Mouse (Mus musculus) hindbrain, embryonic 11.5 days (tissue): ENCODE data around the gene Rnf24. TPM values are rescaled to one million over a fixed set of nuclear protein-coding genes. Genes with fewer than 3 reads are reported as not detected.
"Not testable (repeated sequence)": the region's sequence is repeated elsewhere in the genome, so short reads cannot be mapped to it uniquely, and the experiment has no call there.

ENCODE experiments used
- ATAC-seq: fragments of 200-750 bp; cut with Nextera tagmentation; 2 replicates; pipeline ENCODE4 v1.8.0; 2017; ENCODE audit warnings: mild to moderate bottlenecking, moderate TSS enrichment, moderate library complexity; ENCODE audit not compliant: low FRiP score
- DNase-seq: peaks from one replicate; pipeline ENCODE4 v3.0.0-alpha.2; 2015; ENCODE audit warnings: low spot score
- H3K27ac ChIP-seq: fragments of 300-500 bp; sonication (generic); 2 replicates; pipeline ENCODE4 v1.5.1; 2014; ENCODE audit warnings: mild to moderate bottlenecking, low read depth, low read length
- H3K27me3 ChIP-seq: fragments of 300-500 bp; sonication (generic); 2 replicates; pipeline ENCODE4 v1.6.1; 2014; ENCODE audit warnings: mild to moderate bottlenecking, low read length, moderate library complexity, mixed read lengths; ENCODE audit not compliant: control insufficient read depth, insufficient read depth
- H3K36me3 ChIP-seq: fragments of 300-500 bp; sonication (generic); 2 replicates; pipeline ENCODE4 v1.6.1; 2014; ENCODE audit warnings: mild to moderate bottlenecking, low read length, moderate library complexity, mixed read lengths; ENCODE audit not compliant: control insufficient read depth, insufficient read depth
- H3K4me1 ChIP-seq: fragments of 300-500 bp; sonication (generic); replicated peaks from 2 replicates; pipeline ENCODE4 v1.6.1; 2014; ENCODE audit warnings: low read length, mixed read lengths; ENCODE audit not compliant: control insufficient read depth, insufficient read depth
- H3K4me2 ChIP-seq: fragments of 300-500 bp; sonication (generic); replicated peaks from 2 replicates; pipeline ENCODE4 v1.6.1; 2014; ENCODE audit warnings: mild to moderate bottlenecking, low read depth, low read length
- H3K4me3 ChIP-seq: fragments of 300-500 bp; sonication (generic); 2 replicates; pipeline ENCODE4 v1.5.1; 2014; ENCODE audit warnings: low read depth, low read length
- H3K9ac ChIP-seq: fragments of 300-500 bp; sonication (generic); 2 replicates; pipeline ENCODE4 v1.6.1; 2014; ENCODE audit warnings: low read depth, low read length
- H3K9me3 ChIP-seq: fragments of 300-500 bp; sonication (generic); 2 replicates; pipeline ENCODE4 v1.6.1; 2016; ENCODE audit warnings: low read length; ENCODE audit not compliant: control insufficient read depth
- WGBS: fragments of 180-500 bp; shearing (Covaris S2); extraction: QIAGEN DNeasy Blood & Tissue Kit; methylation state at CpG from one replicate; pipeline ENCODE4 v1.1.7; 2014; 5-methylcytosine and 5-hydroxymethylcytosine counted together
- polyA plus RNA-seq: library from polyadenylated mRNA; unstranded; fragments of >200 nt; fragmentation: Nextera tagmentation; extraction: Ambion mirVana; gene quantifications from 2 replicates; pipeline ENCODE4 v1.2.1, GENCODE M21; 2014

Gene Rnf24
- polyA plus RNA-seq, 1 experiment from 2014 or later = 13.6 TPM

GRCm38 (mm10) chr2:131323675-131324074 lies 29.0 kb downstream of the Rnf24 start:
- Histone ChIP-seq H3K9me3 (no peaks in the 10 kb centered on the region), H3K4me3 (no peak overlapping the region), H3K27me3 (no peaks in the 10 kb centered on the region), H3K27ac (no peak overlapping the region), H3K4me2 (no peak overlapping the region), H3K9ac (no peak overlapping the region), H3K36me3 (no peaks in the 10 kb centered on the region), H3K4me1 (no peaks in the 10 kb centered on the region)
- no peak for DNase-seq
- 77% methylated on average over 1 of the region's 1 CpGs for WGBS
- ATAC-seq = no peak

DNA sequence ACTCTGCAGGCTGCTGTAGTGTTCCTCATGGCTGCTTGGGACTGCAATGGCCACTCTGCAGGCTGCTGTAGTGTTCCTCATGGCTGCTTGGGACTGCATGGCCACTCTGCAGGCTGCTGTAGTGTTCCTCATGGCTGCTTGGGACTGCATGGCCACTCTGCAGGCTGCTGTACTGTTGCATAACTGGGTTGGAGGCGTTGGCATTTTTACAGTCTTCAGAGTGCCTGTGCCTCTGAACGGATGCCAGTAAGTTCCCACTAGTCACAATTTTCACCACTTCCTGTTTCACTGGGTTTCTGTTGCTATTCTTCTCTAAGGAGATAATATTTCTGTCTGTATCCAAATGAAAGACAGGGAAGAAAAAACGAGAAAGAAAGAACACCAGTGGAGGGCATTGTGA lies 31.5 kb downstream of the Rnf24 start:
- not testable (repeated sequence) for H3K27me3 ChIP-seq, H3K4me1 ChIP-seq, H3K9me3 ChIP-seq, H3K4me2 ChIP-seq, ATAC-seq, DNase-seq, H3K9ac ChIP-seq, H3K27ac ChIP-seq, H3K36me3 ChIP-seq, H3K4me3 ChIP-seq
- 73% methylated on average over 3 of the region's 3 CpGs for whole genome bisulfite sequencing

GRCm38 (mm10) chr2:131319401-131319800 lies 33.3 kb downstream of the Rnf24 start:
- DNase-seq (no peak), ATAC-seq (no peak)
- Histone ChIP-seq H3K4me3 (no peak overlapping the region), H3K4me1 (no peaks in the 10 kb centered on the region), H3K9me3 (no peaks in the 10 kb centered on the region), H3K36me3 (no peaks in the 10 kb centered on the region), H3K9ac (no peak overlapping the region), H3K27ac (no peak overlapping the region), H3K4me2 (no peak overlapping the region), H3K27me3 (no peaks in the 10 kb centered on the region)
- WGBS = 86% methylated on average over 6 of the region's 6 CpGs

DNA sequence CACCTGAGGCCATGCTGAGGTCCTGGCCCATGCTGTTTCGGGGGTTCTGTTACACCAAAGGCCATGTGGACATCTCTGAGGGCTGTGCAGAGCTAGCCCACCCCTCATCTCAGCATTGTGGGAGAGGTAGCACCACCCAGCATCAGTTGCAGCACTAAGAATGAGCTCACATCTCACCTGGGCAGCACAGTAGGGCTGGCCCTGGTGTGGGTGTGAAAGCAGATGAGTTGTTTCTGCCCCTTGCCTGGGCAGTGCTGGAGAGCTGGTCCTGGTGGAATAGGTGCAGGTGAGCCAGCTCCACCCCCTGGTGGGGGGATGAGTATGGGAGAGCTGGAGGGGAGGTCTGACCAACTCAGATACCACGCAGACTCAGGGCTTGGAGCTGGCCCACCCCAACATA lies 36.5 kb downstream of the Rnf24 start:
- Histone ChIP-seq H3K36me3 (no peaks in the 10 kb centered on the region), H3K27me3 (no peaks in the 10 kb centered on the region), H3K4me1 (no peaks in the 10 kb centered on the region), H3K9me3 (no peaks in the 10 kb centered on the region), H3K27ac (no peak overlapping the region), H3K9ac (no peak overlapping the region), H3K4me3 (no peak overlapping the region), H3K4me2 (no peak overlapping the region)
- no peak for DNase-seq
- WGBS = 86% methylated on average over 2 of the region's 2 CpGs
- ATAC-seq = no peak

DNA sequence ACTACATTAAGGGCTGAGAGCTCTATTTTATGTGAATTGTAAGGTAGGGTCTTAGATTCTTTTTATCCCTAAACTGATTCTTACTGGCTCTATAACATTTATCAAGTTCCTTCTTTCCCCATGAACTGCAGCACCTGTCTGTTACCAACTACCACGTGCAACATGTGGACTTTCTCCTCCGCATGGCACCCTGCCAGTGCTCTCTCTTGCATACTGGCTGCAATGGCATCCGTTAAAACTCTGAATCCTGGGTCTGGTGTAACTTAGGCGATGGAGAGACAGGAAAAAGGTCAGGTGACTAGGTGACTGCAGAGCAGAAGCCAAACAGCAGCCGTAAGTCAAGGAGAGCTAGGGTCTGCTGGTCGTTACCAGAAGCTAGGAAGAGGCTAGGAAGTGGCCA lies 43.4 kb downstream of the Rnf24 start:
- Histone ChIP-seq H3K4me3 (no peak overlapping the region), H3K4me1 (no peaks in the 10 kb centered on the region), H3K9ac (no peak overlapping the region), H3K27me3 (no peaks in the 10 kb centered on the region), H3K36me3 (no peaks in the 10 kb centered on the region), H3K4me2 (no peak overlapping the region), H3K9me3 (no peaks in the 10 kb centered on the region), H3K27ac (no peak overlapping the region)
- no peak for DNase-seq
- no peak for ATAC-seq
- WGBS = 68% methylated on average over 6 of the region's 6 CpGs

- H3K27me3 ChIP-seq = no peaks in the 10 kb centered on the region
- ATAC-seq = no peak
- 39% methylated on average over 2 of the region's 2 CpGs for WGBS
- no peak overlapping the region for H3K27ac ChIP-seq
- no peak overlapping the region for H3K9ac ChIP-seq
- no peak overlapping the region for H3K4me2 ChIP-seq
- no peaks in the 10 kb centered on the region for H3K9me3 ChIP-seq
- no peaks in the 10 kb centered on the region for H3K4me1 ChIP-seq
- no peak overlapping the region for H3K4me3 ChIP-seq
- no peak for DNase-seq
- H3K36me3 ChIP-seq = no peaks in the 10 kb centered on the region
Measured at GRCm38 (mm10) chr2:131307822-131308221, 44.9 kb downstream of the Rnf24 start.

- Histone ChIP-seq H3K27ac (no peak overlapping the region), H3K4me3 (no peak overlapping the region), H3K27me3 (no peaks in the 10 kb centered on the region), H3K9me3 (no peaks in the 10 kb centered on the region), H3K9ac (no peak overlapping the region), H3K36me3 (no peaks in the 10 kb centered on the region), H3K4me2 (no peak overlapping the region), H3K4me1 (no peaks in the 10 kb centered on the region)
- no peak for ATAC-seq
- WGBS = 75% methylated on average over 5 of the region's 5 CpGs
- DNase-seq = no peak
Measured at GRCm38 (mm10) chr2:131307391-131307790, 45.3 kb downstream of the Rnf24 start.

GRCm38 (mm10) chr2:131305226-131305625 lies 47.5 kb downstream of the Rnf24 start:
- ATAC-seq, H3K4me3 ChIP-seq, H3K9me3 ChIP-seq, H3K27ac ChIP-seq, H3K4me2 ChIP-seq, H3K4me1 ChIP-seq, H3K27me3 ChIP-seq, H3K9ac ChIP-seq, H3K36me3 ChIP-seq, DNase-seq: not testable (repeated sequence)
- WGBS = 83% methylated on average over 1 of the region's 1 CpGs

DNA sequence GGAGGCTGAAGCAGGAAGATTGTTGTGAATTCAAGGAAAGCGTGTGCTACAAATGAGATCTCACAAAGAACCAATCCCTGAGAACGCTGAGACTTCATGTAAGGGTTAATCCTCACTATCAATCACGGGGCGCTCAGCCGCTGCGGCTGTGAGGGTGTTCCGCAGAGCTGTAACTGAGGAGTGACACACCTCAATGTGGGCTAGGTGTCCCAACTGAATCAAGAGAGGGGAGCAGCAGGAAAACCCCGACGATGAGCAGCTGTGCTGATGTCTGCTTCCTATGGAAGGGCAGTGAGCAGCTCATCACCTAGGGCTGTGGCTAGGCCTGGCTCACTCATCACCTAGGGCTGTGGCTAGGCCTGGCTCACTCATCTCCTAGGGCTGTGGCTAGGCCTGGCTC lies 48.2 kb downstream of the Rnf24 start:
- Histone ChIP-seq H3K36me3 (no peaks in the 10 kb centered on the region), H3K4me2 (no peak overlapping the region), H3K27ac (no peak overlapping the region), H3K4me1 (no peaks in the 10 kb centered on the region), H3K9me3 (no peaks in the 10 kb centered on the region), H3K27me3 (no peaks in the 10 kb centered on the region), H3K4me3 (no peak overlapping the region), H3K9ac (no peak overlapping the region)
- WGBS = 88% methylated on average over 9 of the region's 9 CpGs
- ATAC-seq = no peak
- no peak for DNase-seq
